Mouse (Mus musculus) 3T3-L1 (cell line): ENCODE measurements around the gene Max.

ENCODE experiments used
- DNase-seq: peaks from one replicate; pipeline ENCODE4 v3.0.0-alpha.2; 2015; ENCODE audit warnings: low read depth, low spot score

The Max gene

DNA sequence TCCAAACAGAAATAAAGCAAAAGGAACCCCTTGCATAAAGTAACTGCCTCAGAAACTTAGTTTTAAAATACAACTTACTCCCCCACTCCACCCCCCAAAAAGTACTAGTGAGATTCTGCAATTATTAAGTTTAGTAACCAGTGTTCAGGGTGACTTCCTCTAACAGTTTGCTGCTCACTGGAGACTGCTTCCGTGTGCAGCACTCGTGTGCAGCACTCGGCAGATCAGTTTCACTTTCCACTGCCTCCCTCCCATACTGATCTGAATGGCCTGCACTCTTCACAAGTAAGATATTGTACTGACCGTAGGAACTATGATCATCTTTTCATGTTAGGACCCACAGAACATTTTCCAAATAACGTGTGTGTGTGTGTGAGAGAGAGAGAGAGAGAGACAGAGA is 4.3 kb downstream of the Max start:
- DNase-seq: no peak

DNA sequence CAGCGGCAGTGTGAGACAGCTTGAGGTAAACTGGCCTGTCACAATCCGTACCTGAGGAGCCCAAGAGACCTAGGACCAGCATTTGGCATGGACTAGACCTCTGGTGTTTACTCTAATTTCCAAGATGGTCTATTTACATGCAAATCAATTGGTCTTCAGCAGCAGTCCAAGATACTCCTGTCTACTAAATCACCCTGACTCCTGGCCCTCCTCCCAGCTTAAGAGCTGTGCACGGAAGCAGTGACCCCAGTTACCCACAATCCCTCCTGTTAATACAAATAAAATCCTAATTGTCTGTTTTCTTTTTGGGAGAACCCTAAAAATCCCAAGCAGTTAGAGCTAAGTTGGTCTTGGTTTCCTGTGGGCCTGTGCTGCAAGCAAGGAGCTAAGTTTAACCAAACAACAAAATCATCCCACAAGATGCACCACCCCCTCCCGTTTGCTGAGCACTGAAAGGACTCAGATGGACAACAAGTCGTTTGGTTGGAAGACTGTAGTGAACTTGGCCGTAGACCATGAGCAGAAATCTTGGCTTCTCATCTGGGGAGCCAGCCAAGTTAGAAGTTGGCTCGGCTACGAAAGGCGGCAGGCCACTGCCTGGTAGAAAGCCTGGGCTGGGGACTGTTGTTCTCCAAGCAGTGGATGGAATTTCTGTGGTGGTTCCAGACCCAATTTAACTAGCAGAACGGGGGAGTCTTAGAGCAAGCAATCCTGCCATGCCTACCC is 7.1 kb downstream of the Max start:
- peak; percentile 29 for DNase-seq

DNA sequence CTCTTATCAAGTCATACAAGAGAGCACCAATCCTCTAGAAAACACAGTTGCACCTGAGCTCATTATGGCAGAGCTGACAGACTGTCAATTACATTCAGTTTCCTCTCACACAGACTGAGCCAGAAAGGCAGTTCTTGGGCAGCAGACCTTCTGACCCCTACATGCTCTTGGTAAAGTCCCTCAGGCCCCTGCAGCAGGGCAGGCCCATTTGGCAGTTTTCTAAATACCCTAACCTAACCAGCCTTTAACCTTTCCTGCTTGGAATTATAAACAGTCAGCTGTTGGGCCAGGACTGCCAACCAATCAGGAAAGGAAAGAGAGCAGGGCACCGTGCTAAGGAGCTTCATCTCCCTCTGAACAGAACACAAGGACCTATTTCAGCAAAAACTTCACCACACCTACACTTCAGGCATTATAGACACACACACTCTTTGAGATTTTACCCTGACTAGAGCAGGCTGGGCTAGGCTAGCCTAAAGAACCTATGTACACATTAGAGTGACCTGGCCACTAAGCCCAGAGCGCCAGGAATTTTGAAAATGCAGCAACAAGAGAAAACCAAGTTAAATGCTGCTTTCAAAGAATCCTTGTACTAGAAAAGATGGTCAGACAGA is 8.1 kb downstream of the Max start:
- DNase-seq: no peak

DNA sequence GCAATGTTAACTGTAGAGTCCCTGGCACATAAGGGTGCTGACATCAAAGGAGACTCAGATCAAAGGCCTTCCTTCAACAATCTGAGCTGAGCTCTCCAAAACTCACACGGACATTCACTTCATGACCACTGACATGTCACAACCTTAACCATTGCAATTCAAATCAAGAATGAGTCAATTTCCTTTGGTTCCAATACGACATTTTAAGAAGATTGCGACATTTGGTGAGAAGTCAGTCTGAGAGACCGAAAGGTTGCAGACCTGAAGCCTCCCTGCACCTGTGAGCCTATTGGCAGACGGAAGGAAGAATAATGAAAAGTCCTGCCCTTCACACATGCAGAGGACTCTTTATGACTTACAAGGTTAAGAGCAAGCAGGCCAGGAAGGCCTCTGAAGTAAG is 11.7 kb downstream of the Max start:
- no peak for DNase-seq

DNA sequence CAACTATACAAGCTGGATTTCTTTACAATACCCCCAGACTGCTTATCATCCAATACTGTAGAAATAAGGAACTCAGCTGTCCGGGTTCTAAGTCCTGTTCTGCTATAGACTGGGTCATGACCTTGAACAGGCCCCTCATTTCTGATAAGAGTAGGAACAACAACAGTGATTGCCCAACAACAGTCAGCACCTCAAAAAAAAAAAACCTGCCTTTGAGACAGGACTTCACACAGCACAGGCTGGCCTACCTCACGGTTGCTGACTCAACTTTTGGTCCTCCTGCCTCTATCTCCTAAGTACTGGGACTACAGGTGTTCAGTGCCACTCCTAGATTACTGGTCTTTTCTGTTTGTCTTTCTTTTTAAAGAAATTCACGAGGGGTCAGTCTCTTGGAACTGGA is 13.2 kb downstream of the Max start:
- no peak for DNase-seq

DNA sequence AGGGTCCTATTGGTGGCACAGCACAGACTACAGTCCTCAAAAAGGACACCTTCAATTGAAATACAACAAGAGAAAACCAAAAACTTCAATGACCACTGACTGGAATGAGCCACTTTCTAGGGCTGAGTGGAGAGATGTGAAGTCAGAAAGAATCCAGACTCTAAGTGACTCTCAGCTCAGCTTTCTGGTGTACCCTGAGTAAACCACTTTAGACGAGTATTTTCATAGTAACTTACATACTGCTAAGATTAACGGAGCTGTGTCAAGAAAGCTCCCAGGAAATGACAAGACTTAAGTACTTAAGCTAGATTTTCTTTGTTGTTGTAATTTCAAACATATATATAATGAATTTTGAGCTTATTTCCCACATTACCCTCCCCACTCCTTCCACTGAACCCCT is 13.8 kb downstream of the Max start:
- no peak for DNase-seq

DNA sequence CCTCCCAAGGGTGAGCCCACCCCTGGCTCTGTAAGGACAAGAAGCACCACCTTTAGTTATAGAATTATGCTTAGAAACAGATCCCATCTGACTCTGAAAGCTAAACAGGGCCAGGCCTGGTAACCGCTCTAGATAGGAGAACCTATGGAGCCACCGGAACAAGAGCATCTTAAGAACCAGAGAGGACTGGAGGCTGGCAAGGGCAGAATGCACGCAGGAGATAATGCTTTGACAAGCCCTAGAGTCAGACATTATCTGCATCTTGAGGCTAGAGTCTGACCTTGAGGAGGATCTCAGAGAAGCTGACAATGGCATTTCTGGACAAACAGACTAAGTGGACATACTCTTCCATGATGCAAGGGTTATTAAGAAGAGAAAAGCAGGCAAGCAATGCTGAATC is 14.5 kb downstream of the Max start:
- DNase-seq: no peak

DNA sequence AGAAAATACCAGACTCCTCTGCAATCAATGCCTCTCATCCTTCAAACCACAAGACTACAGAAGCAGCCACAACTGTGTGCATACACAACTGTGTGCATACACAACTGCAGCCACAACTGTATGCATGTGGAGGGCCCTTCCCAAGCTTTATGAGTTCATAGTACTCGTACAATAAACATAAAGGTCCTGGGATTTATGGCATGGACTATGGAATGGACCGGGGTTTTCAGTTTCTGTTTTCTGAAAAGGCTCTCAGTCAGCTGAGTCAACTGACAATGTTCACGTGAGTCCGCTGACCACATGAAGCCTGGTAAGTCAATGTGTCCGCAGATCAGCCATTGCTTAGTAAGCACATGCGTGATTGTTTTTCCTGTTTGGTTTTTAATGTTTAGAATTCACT is 18.5 kb downstream of the Max start:
- DNase-seq: no peak

DNA sequence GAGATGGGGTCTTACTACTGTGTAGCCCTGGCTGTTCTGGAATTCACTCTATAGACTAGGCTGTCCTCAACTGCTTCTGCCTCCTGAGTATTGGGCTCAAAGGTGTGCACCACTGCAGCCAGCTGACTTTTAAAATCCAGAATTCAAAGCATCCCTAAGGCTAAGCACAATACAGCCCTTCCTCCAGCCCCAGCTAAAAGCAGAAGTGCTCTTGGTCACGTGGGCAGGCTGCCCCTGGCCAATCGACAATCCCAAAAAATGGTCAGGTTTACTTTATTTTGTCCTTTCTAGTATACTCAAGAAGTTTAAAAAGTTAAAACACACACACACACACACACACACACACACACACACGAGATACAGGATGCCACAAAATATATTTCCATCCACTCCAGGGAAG is 19.0 kb downstream of the Max start:
- no peak for DNase-seq

DNA sequence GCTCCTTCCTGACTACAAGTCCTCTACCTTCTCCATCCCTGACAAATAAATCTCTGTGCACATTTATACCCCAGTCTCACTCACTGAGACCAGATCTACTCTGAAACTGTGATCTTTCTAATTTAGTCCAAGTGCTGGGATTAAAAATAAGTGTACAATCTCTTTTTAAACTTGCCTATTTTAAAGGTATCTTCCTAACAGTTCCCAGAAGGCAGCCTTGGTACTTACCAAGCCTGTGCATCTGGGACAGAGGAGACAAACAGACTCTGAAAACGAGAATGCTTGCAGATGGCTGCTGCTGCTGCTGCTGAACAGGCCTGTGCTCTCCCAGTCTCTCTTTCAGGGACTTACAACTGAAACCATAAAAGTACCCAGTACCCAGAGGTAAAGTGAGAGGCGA is 19.5 kb downstream of the Max start:
- no peak for DNase-seq

DNA sequence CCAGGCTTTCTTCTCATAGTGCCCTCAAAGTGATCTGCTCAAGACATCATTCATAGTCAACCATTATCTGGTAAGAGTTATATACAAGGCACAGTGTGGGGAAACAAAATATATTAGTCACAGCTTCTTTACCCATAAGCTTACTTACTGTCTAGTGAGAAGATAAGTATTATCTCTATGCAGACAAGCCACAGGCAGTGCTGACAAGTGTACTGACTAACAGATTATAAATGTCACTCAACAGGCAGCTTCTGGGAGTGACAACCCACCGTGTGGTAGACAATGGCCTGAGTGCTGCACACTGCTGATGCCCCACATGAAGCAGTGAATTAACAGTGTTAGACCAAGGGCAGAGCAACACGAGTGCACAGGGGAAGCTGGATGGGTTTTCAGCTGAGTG is 20.5 kb downstream of the Max start:
- DNase-seq: no peak

DNA sequence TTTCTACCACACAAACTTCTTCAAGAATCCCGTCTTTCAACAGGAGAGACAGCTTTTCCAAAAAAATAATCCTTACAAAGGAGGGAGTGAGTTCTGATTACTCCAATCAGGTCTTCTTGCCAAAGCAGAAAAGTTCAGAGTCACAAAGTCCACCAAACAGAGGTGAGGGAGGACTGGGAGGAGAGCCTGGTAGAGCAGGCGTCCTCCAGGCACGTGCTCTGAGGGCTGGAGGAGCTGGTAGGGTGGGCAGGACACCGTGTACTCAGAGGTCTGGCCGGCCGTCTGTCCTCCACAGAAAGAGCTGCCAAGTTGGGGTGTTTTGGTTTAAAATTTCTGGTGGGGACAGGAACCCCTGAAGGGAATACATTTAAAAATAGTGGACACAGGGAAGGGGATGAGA is 24.0 kb downstream of the Max start:
- no peak for DNase-seq

DNA sequence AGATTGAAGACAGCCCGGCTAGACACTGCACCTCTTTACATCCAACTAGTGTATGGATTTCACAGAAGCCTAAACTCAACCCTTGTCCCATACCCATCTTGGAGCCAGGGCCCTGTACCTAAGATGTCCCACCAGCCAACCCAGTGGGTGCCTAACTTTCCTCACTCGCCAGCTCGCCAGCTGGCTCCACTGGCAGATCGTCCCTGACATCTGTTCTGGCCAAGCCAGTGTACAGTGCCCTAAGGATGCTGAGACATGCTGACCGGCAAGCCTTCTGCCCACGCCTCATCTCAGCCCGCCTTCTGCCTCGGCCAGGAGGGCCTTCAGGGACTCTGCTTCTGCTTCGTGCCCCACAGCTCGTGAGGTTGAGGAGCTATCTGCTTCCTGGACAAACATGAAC is 25.8 kb downstream of the Max start:
- DNase-seq: no peak

DNA sequence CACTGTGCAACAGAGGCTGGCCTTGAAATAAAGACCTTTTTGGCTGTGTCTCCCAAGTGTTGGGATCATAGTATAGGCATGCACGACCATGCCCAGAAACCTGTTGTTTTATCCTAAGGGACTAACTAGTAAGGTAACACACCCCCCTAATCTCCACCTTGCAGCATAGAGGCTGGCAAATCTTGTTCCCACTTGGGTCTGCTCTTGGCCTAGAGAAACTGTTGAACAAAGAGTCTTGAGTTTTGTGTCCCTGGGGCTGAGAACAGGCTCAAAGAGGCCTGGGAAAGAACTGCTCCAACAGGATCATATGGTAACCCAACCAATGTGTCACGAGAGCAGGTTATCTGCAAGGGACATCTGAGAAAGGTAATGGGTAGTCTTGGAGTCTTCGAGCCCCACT is 27.6 kb downstream of the Max start:
- no peak for DNase-seq

DNA sequence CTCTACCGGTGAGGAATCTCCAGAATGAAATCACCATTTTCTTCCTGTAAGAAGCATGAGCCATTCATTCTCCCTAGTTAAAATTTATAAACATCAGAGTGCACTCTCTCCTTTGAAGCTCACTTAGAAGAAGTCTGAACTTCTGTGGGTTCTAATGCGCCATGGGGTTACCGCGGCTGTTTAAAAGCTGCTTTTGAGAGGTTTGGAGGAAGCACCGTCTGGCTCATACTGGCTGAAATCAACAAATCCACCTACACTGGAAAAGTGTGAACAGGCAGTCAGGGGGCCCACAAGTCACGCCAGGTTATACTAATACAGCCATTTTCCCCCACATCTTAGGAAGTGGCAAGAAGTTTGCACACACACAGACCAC is 29.3 kb downstream of the Max start:
- DNase-seq: no peak

DNA sequence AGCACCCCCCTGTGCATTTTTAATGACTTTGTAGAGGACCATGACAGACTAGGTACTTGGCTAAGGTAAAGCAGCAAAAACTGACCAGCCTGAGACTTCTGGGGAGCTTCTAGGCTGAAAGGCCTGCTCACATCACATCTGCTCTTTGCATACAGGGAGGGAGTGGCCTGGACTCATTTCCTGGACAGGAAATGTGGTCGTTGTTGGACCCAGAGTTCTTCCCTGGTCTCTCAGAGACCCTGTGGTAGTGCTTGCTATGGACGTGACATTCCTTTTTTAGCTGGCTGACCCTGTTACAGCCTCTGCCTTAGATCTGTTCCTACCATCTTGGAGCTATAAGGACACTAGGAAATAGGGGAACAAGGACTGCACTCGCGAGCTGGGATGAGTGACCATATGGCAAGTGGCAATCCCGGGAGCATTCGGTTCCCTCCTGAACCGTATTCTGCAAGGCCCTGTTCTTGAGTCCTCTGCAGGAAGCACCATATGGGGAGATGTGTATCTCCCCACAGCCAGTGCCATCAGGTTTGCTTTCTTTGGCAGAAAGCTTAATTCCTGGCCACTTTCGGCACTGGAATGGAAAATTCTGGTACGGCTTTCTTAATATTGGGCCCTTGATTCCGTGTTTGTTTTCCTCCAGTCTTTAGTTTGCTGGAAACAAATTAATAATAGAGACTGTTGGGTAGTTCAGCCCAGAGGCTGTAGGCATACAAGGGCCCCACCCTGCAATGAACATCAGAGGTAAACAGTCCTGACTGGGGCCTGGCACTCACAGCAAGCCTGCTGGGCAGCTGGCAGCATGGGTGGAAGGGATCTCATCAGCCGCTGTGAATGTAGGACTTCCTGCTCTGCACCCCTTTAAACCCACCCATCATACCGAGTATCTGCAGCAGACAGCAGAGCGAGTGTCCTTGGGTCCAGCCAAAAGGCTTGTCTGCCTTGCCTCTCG is 30.0 kb downstream of the Max start:
- no peak for DNase-seq

DNA sequence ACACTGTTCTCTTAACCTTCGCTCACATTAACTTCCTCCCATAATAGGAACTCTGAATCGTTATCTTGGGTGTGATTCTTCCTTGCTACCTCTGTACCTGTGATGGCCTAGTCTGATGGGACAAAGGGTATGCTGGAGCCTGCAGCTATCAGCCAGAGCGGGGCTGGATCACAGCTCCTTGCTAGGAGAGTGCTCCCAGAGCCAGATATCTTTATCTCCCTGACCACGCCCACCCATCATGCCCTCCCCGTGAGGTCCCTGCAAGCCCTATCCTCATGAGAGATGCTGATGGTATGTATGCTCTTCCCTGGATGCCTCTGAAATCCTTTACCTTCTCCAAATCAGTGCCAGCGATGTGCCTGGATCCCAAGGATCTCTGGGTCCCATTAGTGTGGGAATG is 31.8 kb downstream of the Max start:
- DNase-seq: no peak

DNA sequence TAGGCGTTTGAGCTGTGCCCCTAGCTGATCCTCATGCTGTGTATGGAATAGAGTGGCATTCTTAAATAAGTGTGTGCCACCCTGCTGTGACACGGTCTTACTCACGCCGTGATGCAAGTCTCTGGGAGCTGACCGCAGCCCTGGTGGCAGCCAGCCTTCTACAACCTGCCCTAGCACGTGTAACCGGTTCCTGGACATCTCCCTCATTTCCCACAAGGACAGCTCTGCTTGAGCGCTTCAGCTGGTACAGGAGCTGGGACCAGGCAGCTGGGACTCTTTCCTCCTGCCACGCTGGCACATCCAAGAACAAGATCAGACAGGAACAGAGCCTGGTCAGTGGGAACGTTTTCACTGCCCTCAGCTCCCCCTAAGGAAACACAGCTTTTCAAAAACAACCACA is 34.5 kb downstream of the Max start:
- DNase-seq: no peak

DNA sequence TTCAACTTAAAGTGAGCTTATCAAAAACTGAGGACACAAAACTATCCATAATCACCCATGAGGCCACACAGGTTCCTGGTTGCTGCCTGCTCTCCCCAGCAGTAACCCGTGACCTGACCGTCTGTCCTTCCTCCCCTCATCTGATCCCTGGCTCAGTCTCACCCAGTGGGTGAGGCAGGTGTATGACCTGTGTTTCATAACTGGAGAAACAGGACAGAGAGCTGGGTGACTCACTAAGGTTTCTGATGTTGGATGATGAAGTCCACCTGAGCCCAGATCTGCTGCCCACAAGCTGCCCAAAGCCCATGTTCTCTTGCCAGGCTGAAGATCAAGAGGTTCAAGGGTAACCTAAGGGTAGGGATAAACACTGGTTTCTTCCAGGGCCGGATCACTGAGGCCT is 35.0 kb downstream of the Max start:
- no peak for DNase-seq

DNA sequence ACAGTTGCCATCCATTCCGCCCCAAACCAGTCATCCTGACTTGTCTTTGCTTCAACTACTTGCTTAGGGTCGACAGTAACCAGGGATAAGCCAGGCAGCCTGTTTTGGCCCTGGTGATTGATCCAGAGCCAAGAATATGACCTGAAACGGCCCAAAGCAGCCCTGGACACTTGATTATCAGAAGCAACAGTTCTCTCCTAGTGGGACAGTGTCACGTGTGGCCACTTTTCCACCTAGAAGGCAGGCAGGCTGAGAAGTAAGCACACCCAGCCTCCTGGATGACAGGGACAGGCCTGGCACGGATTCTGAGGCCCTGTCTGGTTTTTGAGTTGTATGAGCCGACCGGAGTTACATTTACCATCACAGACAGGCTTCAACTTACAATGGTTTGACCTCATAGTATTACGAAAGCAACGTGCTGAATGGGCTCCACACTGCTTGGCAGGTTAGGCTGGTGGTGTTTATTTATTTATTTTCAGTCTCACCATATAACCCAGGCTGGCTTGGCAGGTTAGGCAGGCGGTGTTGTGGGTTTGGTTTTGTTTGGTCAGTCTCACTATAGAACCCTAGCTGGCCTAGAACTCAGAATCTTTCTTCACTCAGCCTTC is 35.6 kb downstream of the Max start:
- no peak for DNase-seq

DNA sequence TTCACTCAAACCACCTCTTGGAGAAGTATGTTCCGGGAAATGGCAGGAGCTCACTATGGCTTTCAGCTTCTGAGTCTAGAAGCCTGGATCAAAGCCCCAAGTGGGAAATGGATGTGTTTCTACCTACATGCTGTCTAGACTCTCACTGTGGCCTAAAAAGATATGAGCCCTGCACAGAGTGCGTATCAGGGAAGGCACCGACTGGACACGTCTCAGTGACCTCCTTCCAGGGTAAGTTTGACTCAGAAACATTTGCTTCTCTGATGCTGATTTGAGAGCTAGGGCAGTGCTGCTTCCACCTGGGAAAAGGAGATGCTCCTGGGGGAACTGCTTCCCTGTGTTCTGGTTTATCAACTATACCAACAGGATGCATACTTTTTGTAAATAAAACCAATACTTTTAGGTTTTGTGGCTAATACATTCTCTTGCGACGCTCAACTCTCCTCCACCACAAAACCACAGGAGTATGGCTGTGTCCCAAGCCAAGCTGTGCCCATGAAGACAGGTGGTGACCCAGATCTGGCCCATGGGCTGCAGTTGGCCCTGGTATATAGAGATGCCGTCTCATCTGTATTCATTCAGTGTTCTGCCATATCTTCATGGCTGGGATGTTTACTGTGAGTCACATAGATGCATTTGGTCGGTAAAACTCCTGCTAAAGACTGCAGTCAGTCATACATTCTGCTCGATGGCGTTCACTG is 36.9 kb downstream of the Max start:
- peak; percentile 43 for DNase-seq

DNA sequence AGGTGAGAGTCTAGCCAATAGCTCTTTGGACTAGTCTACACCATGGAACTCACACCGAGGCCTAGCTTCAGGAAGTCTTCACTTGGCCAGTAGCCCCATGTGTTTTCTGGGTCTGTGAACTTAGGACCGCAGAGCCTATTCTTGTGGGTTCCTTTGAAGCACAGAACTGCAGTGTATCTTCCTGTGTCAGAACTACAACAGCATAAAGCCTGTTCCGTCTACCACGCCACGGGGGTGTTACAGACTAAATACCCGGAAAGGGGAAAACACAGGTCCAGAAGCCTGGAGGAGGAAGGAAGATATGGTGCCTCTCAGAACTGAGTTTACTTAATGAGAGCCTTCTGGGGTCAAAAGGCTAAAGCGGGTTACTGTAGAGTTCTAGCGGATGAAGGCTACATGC is 38.9 kb downstream of the Max start:
- no peak for DNase-seq
